Mouse (Mus musculus) lung, postnatal 4 days (tissue): ENCODE results near the gene Ifna4.
A peak's percentile ranks its signal among the peaks of the same experiment; 100 is the strongest.

Experiments
- DNase-seq, 2 experiments: peaks; one replicate each; pipeline ENCODE4 v3.0.0; 2021

Gene Ifna4

GRCm38 (mm10) chr4:88867366-88867925, 25.8 kb downstream of the Ifna4 start:
- peak; percentile 71 to 85 for DNase-seq

GRCm38 (mm10) chr4:88867926-88868911, 26.6 kb downstream of the Ifna4 start:
- DNase-seq = peak; percentile 32 to 41

GRCm38 (mm10) chr4:88872691-88873090, 31.0 kb downstream of the Ifna4 start:
- DNase-seq = peak in 1 of 2 experiments; percentile 9

GRCm38 (mm10) chr4:88875435-88876095, 33.9 kb downstream of the Ifna4 start:
- DNase-seq = no peak

GRCm38 (mm10) chr4:88876520-88876919, 34.9 kb downstream of the Ifna4 start:
- no peak for DNase-seq

- peak; percentile 27 to 31 for DNase-seq
These were observed 36.6 kb downstream of the Ifna4 start for GRCm38 (mm10) chr4:88878246-88878645.

GRCm38 (mm10) chr4:88878772-88879171, 37.1 kb downstream of the Ifna4 start:
- DNase-seq = no peak

- DNase-seq = no peak
These were observed 38.4 kb downstream of the Ifna4 start, which contains the start of gene Ifne for GRCm38 (mm10) chr4:88880101-88880500. Gene Ifne, minus strand, starts transcription at chr4:88880201.

- DNase-seq = no peak
These were observed 46.6 kb downstream of the Ifna4 start for GRCm38 (mm10) chr4:88888236-88888635.
